Mouse (Mus musculus): ENCODE data around the gene Emilin3. TPM values are rescaled to one million over a fixed set of nuclear protein-coding genes. Genes with fewer than 3 reads are reported as not detected.

Gene Emilin3
- polyA plus RNA-seq, 1 experiment from 2014 or later, result 23.2 TPM

DNA sequence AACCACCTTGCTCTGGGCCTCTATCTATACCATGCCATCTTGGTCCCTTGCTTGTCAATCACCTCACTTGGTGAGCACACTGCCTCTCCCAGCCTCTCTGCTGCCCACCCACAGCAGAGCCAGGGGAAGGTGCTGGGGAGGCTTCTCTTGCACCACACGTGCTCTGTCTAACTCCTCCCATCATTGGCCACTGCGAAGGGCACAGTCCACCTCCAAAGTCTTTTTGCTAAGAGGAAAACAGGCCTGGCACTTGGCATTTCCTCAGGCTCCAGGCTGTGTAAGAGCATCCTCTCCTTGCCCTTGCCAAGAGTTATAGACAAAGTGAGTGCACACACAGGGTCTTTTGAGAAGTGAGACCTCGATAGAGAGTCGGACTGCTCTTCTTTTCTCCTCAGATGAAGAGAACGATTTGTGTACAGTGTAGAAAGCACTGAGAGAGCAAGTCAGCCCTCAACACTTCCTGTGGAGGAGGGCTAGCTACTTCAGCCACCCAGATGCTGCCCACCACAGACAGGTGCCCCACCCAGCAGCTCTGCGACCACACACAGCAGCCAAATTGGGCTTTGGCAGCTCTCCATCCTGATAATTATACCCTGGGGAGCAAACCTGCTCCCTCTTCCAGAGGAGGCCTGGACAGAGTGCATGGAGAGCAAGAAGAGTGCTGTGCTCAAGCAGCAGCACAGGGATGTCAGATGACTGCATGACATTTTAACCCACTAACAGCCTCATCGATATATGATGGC, 41.2 kb upstream of the Emilin3 start:
- H3K4me1 ChIP-seq (ENCODE audit: control insufficient read depth, insufficient read depth, low read length), result no peaks in the 10 kb centered on the region
- H3K4me2 ChIP-seq (replicated peaks; ENCODE audit: low read depth, low read length), result no peak overlapping the region
- no peak overlapping the region for H3K27ac ChIP-seq (ENCODE audit: low read length)
- no peak overlapping the region for H3K4me3 ChIP-seq (ENCODE audit: low read depth, low read length)
- 78% methylated on average over 7 of the region's 7 CpGs for WGBS
- no peaks in the 10 kb centered on the region for H3K9me3 ChIP-seq (ENCODE audit: control insufficient read depth, low read depth, low read length)
- no peak for ATAC-seq (ENCODE audit: insufficient number of reproducible peaks, insufficient read depth, low FRiP score, low read depth)
- H3K36me3 ChIP-seq (ENCODE audit: control insufficient read depth, insufficient read depth, low read length), result peaks cover 78% of the 10 kb centered on the region
- H3K27me3 ChIP-seq (ENCODE audit: control insufficient read depth, insufficient read depth, low read length), result no peaks in the 10 kb centered on the region
- no peak overlapping the region for H3K9ac ChIP-seq (replicated peaks; ENCODE audit: low read depth, low read length)

DNA sequence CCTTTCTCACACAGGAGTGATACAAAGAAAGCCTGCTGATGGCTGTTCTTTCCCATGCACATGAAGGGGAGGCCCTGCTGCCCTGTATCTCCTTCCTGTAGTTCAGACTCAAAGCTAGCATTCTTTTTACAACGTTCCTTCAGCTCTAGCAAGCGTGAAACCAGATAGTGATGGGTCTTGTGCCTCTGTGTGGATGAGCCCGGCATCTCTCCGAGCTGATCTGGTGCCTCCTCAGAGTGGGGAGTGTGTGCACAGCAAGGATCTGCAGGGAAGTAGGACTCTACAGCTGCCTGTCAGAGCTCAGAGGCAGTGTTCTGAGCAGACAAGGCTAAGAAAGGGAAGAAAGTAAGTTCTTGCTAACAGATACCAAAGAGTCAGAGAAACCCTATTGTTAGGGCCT, 39.5 kb upstream of the Emilin3 start:
- no peak for ATAC-seq (ENCODE audit: insufficient number of reproducible peaks, insufficient read depth, low FRiP score, low read depth)
- Histone ChIP-seq H3K36me3 (ENCODE audit: control insufficient read depth, insufficient read depth, low read length) (peaks cover 80% of the 10 kb centered on the region), H3K4me3 (ENCODE audit: low read depth, low read length) (no peak overlapping the region), H3K4me2 (replicated peaks; ENCODE audit: low read depth, low read length) (no peak overlapping the region), H3K27ac (ENCODE audit: low read length) (no peak overlapping the region), H3K9ac (replicated peaks; ENCODE audit: low read depth, low read length) (no peak overlapping the region), H3K27me3 (ENCODE audit: control insufficient read depth, insufficient read depth, low read length) (no peaks in the 10 kb centered on the region), H3K4me1 (ENCODE audit: control insufficient read depth, insufficient read depth, low read length) (no peaks in the 10 kb centered on the region), H3K9me3 (ENCODE audit: control insufficient read depth, low read depth, low read length) (no peaks in the 10 kb centered on the region)
- WGBS, result 81% methylated on average over 4 of the region's 4 CpGs

DNA sequence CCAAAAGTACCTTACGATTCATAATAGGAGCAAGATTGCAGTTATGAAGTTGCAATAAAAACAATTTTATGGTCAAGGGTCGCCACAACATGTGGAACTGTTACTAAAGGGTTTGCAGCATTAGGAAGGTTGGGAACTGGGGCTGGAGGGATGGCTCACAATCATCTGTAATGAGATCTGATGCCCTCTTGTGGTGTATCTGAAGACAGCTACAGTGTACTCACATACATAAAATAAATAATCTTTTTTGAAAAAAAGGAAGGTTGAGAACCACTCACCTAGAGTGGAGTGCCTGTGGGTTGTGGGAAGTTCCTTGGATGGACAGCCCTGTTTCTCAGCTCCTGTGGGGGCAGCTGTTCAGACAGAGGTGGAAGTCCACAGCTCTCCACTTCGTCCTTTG, 30.3 kb upstream of the Emilin3 start:
- Histone ChIP-seq H3K27me3 (ENCODE audit: control insufficient read depth, insufficient read depth, low read length) (no peaks in the 10 kb centered on the region), H3K4me3 (ENCODE audit: low read depth, low read length) (no peak overlapping the region), H3K27ac (ENCODE audit: low read length) (no peak overlapping the region), H3K9me3 (ENCODE audit: control insufficient read depth, low read depth, low read length) (no peaks in the 10 kb centered on the region), H3K4me1 (ENCODE audit: control insufficient read depth, insufficient read depth, low read length) (peaks cover 8% of the 10 kb centered on the region; the same call in 1 of the 2 replicates), H3K4me2 (replicated peaks; ENCODE audit: low read depth, low read length) (no peak overlapping the region), H3K36me3 (ENCODE audit: control insufficient read depth, insufficient read depth, low read length) (peaks cover 8% of the 10 kb centered on the region), H3K9ac (replicated peaks; ENCODE audit: low read depth, low read length) (no peak overlapping the region)
- 69% methylated on average over 3 of the region's 3 CpGs for WGBS
- no peak for ATAC-seq (ENCODE audit: insufficient number of reproducible peaks, insufficient read depth, low FRiP score, low read depth)

DNA sequence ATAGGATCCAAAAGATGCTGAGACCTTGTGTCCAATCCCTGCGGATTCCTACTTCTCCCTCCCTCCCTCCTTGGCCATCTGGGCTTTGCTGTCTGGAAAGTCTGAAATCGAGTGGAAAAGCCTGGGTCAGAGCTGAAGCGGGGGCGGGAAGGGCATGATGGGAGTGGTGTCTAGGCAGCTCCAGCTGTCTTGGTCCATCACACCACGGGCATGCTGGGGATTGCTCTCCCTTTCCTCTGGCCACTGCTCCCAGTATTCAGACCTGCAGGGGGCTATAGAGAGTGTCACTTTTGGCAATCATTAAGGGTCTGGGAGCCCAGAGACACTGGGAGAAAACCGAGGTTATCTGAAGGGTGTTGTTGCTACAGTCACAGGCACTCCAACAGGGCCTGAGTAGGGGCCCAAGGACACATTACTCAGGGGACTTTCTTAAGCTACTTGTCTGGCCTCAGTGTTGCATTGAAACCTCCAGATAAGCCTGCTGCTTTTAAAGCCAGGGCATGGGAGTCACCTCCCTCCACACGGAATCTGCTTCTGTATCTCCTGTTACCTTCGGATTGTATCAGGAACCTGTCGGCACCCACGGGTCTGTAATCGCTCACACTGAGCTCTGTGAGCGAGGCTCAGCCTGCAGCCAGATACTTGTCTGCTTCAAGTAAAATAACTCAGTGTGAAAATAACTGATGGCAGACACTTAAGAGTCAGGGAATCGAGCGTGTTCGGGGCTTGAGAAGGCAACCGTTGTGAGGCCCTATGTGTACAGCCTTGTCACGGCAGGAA, 29.0 kb upstream of the Emilin3 start:
- H3K27ac ChIP-seq (ENCODE audit: low read length), result no peak overlapping the region
- no peak for ATAC-seq (ENCODE audit: insufficient number of reproducible peaks, insufficient read depth, low FRiP score, low read depth)
- peaks cover 8% of the 10 kb centered on the region; the same call in 1 of the 2 replicates for H3K4me1 ChIP-seq (ENCODE audit: control insufficient read depth, insufficient read depth, low read length)
- H3K4me3 ChIP-seq (ENCODE audit: low read depth, low read length), result no peak overlapping the region
- H3K9me3 ChIP-seq (ENCODE audit: control insufficient read depth, low read depth, low read length), result no peaks in the 10 kb centered on the region
- H3K36me3 ChIP-seq (ENCODE audit: control insufficient read depth, insufficient read depth, low read length), result peaks cover under 1% of the 10 kb centered on the region
- H3K27me3 ChIP-seq (ENCODE audit: control insufficient read depth, insufficient read depth, low read length), result no peaks in the 10 kb centered on the region
- 63% methylated on average over 17 of the region's 17 CpGs for WGBS
- H3K4me2 ChIP-seq (replicated peaks; ENCODE audit: low read depth, low read length), result no peak overlapping the region
- no peak overlapping the region for H3K9ac ChIP-seq (replicated peaks; ENCODE audit: low read depth, low read length)

DNA sequence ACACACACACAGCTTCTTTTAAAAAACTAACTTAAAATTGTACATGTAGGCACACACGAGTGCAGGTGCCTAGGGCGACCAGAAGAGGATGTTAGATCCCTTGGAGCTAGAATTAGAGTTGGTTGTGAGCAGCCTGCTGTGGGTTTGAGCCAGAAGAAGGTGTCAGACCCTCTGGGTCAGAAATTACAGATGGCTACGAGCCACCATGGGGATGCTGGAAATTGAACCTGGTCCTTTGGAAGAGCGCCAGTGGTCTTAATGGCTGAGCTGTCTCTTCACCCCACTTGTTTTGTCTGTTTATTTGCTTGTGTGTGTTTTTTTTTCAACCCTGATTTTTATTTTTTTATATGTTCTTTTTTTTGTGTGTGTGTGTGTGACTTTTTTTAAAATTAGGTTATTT, 22.3 kb upstream of the Emilin3 start:
- no peak overlapping the region for H3K27ac ChIP-seq (ENCODE audit: low read length)
- peaks cover 3% of the 10 kb centered on the region; the same call in 1 of the 2 replicates for H3K4me1 ChIP-seq (ENCODE audit: control insufficient read depth, insufficient read depth, low read length)
- H3K27me3 ChIP-seq (ENCODE audit: control insufficient read depth, insufficient read depth, low read length), result no peaks in the 10 kb centered on the region
- no peak overlapping the region for H3K4me3 ChIP-seq (ENCODE audit: low read depth, low read length)
- WGBS, result 79% methylated on average over 4 of the region's 4 CpGs
- ATAC-seq (ENCODE audit: insufficient number of reproducible peaks, insufficient read depth, low FRiP score, low read depth), result no peak
- H3K4me2 ChIP-seq (replicated peaks; ENCODE audit: low read depth, low read length), result no peak overlapping the region
- no peak overlapping the region for H3K9ac ChIP-seq (replicated peaks; ENCODE audit: low read depth, low read length)
- no peaks in the 10 kb centered on the region for H3K36me3 ChIP-seq (ENCODE audit: control insufficient read depth, insufficient read depth, low read length)
- no peaks in the 10 kb centered on the region for H3K9me3 ChIP-seq (ENCODE audit: control insufficient read depth, low read depth, low read length)

DNA sequence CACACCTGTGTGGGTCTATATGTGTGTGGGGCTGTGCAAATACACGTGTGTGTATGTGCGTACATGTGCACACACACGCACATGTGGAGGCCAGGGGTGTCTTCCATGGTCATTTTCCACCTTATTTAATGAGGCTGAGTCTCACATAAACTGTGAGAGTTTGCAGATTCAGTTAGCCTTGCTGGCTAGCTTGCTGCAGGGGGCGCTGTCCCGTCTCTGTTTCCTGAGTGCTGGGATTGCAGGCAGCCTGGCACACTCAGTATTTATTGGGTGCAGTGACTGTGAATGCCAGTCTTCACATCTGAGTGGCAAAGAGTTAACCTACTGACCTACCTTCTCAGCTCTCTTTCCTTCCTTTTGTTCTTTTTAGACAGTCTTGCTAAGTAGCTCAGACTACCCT, 21.8 kb upstream of the Emilin3 start:
- no peak for ATAC-seq (ENCODE audit: insufficient number of reproducible peaks, insufficient read depth, low FRiP score, low read depth)
- no peak overlapping the region for H3K4me2 ChIP-seq (replicated peaks; ENCODE audit: low read depth, low read length)
- peaks cover 3% of the 10 kb centered on the region; the same call in 1 of the 2 replicates for H3K4me1 ChIP-seq (ENCODE audit: control insufficient read depth, insufficient read depth, low read length)
- H3K9ac ChIP-seq (replicated peaks; ENCODE audit: low read depth, low read length), result no peak overlapping the region
- no peaks in the 10 kb centered on the region for H3K36me3 ChIP-seq (ENCODE audit: control insufficient read depth, insufficient read depth, low read length)
- WGBS, result 73% methylated on average over 5 of the region's 5 CpGs
- no peaks in the 10 kb centered on the region for H3K9me3 ChIP-seq (ENCODE audit: control insufficient read depth, low read depth, low read length)
- H3K27ac ChIP-seq (ENCODE audit: low read length), result no peak overlapping the region
- H3K4me3 ChIP-seq (ENCODE audit: low read depth, low read length), result no peak overlapping the region
- no peaks in the 10 kb centered on the region for H3K27me3 ChIP-seq (ENCODE audit: control insufficient read depth, insufficient read depth, low read length)

DNA sequence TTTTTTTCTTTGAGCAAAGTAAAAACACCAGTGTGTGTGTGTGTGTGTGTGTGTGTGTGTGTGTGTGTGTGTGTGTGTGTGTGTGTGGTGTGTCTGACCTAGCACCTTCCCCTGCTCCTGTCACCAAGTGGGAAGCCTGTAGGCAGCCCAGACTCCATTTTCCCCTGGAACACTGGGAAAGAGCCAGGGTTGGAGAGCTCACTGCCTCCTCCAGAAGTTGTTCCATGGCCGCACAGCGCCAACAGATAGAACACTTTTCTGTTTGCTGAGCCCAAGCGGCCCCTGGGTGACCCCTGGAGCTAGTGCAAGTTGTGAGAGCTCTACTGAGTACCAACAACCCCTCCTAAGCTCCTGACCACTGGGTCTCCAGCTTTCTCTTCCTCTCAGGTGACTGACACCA, 20.9 kb upstream of the Emilin3 start:
- Histone ChIP-seq H3K9me3 (ENCODE audit: control insufficient read depth, low read depth, low read length) (no peaks in the 10 kb centered on the region), H3K27ac (ENCODE audit: low read length) (no peak overlapping the region), H3K9ac (replicated peaks; ENCODE audit: low read depth, low read length) (no peak overlapping the region), H3K4me2 (replicated peaks; ENCODE audit: low read depth, low read length) (no peak overlapping the region), H3K4me1 (ENCODE audit: control insufficient read depth, insufficient read depth, low read length) (peaks cover 3% of the 10 kb centered on the region; the same call in 1 of the 2 replicates), H3K36me3 (ENCODE audit: control insufficient read depth, insufficient read depth, low read length) (no peaks in the 10 kb centered on the region), H3K27me3 (ENCODE audit: control insufficient read depth, insufficient read depth, low read length) (no peaks in the 10 kb centered on the region), H3K4me3 (ENCODE audit: low read depth, low read length) (no peak overlapping the region)
- ATAC-seq (ENCODE audit: insufficient number of reproducible peaks, insufficient read depth, low FRiP score, low read depth), result no peak
- WGBS, result 59% methylated on average over 3 of the region's 3 CpGs

DNA sequence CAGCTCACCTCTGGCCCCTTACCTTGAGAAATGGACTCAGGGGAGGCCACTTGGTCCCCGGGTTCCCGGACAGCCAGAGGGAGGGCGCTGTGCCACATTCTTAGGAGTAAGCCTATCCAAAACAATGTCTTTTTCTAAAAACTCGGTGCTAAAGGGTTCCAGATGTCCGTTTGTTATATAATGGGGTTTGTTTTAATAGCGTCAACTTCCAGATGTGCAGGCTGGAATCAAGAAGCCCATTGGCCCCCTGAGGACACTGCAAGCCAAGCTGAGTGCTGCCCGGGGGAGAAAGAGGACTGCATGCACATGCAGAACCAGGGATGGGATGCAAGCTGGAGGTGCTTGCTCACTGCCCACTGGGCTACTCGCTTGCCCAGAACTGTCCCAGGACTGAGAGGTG, 20.2 kb upstream of the Emilin3 start:
- ATAC-seq (ENCODE audit: insufficient number of reproducible peaks, insufficient read depth, low FRiP score, low read depth), result peak; percentile 46; the same call in 1 of the 2 replicates
- WGBS, result 43% methylated on average over 8 of the region's 8 CpGs
- Histone ChIP-seq H3K27ac (ENCODE audit: low read length) (no peak overlapping the region), H3K4me3 (ENCODE audit: low read depth, low read length) (no peak overlapping the region), H3K9ac (replicated peaks; ENCODE audit: low read depth, low read length) (no peak overlapping the region), H3K27me3 (ENCODE audit: control insufficient read depth, insufficient read depth, low read length) (no peaks in the 10 kb centered on the region), H3K4me1 (ENCODE audit: control insufficient read depth, insufficient read depth, low read length) (peaks cover 3% of the 10 kb centered on the region; the same call in 1 of the 2 replicates), H3K36me3 (ENCODE audit: control insufficient read depth, insufficient read depth, low read length) (no peaks in the 10 kb centered on the region), H3K4me2 (replicated peaks; ENCODE audit: low read depth, low read length) (no peak overlapping the region), H3K9me3 (ENCODE audit: control insufficient read depth, low read depth, low read length) (no peaks in the 10 kb centered on the region)

Data from stomach, embryonic 14.5 days (tissue).